Mouse (Mus musculus) yolk sac, embryonic 10.5 days (tissue): Measurements from ENCODE around the gene Xpo4.
"Not testable (repeated sequence)": the region's sequence is repeated elsewhere in the genome, so short reads cannot be mapped to it uniquely, and the experiment has no call there.

Experiments
- DNase-seq: peaks from one replicate; pipeline ENCODE4 v3.0.0-alpha.2; 2017; ENCODE audit warnings: low spot score

Gene Xpo4

GRCm38 (mm10) chr14:57679958-57680535, 14.8 kb upstream of the Xpo4 start:
- peak; percentile 72 for DNase-seq

DNA sequence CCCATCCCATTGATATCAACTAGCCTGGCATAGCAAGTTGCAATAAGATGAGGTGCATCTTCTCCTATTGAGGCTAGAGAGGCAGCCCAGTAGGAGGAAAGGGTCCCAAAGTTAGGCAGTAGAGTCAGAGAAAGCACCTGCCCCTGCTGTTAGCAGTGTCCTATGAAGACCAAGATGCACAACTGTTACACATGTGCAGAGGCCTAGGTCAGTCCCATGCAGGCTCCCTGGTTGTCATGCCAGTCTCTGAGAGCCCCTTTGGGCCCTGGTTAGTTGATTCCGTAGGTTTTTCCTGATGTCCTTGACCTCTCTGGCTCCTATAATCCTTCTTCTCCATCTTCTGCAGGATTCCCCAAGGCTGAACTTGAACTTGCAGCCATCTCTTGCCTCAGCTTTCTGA, 14.3 kb upstream of the Xpo4 start:
- DNase-seq = no peak

- DNase-seq = no peak
Observed at GRCm38 (mm10) chr14:57675481-57675880, 10.3 kb upstream of the Xpo4 start.

DNA sequence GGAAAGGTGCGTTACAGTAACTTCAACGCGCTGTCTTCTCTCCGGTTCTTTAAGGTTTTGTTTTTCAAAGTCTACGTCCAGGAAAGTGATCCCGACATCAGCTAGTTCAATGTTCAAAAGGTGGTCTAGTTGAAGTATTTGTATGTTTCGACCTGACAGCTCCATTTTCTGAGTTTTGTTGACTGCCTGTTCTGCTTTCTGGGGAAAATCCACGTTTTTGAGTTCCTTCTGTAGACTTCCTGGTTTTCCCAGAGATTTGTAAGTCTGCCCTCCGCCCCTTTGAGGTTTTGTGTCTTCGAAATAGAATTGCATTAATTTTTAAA, 359 bp upstream of the Xpo4 start:
- DNase-seq = no peak

DNA sequence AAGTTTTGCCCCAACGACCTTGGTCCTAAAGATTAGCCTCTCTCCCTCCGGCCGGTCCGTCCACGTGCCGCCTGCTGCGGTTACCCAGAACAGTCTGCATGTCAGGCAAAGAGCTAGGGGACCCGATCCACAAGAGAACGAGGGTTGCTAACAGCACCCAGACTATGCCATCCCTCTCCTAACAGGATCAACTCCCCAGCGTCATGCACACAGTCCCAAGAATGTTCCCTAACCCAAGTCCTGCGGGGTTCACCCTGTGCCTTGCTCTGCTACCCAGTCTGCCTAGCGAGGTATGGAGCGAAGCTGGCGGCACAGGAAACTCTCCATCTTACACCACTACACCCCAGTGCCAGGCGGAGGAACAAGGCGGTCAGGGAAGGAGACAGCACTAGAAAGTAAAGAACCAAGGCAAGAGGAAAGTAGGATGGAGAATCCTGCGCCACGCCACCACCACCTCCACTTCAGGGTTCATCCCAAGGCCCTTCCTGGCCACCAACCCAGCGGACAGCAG, 864 bp downstream of the Xpo4 start:
- DNase-seq = peak; percentile 61

DNA sequence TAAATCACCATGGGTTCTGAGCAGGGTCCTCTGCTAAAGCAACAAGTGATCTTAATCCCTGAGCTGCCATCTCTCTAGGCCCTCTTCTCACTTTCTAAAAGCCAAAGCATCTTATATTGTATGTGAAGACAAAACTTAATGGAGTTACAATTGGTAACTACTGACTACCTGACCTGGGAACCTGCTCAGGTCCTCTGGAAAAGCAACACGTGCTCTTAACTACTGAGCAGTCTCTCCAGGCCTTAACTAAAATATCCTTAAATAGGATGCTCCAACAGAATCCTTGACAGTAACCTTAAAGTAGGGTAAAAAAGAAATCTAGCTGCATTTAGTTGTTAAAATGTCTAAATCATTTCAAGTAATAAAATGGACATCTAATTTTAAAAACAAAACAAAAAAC, 1.6 kb downstream of the Xpo4 start:
- no peak for DNase-seq

GRCm38 (mm10) chr14:57658301-57658700, 6.9 kb downstream of the Xpo4 start:
- no peak for DNase-seq

GRCm38 (mm10) chr14:57657500-57657899, 7.7 kb downstream of the Xpo4 start:
- DNase-seq = no peak

GRCm38 (mm10) chr14:57656519-57656918, 8.7 kb downstream of the Xpo4 start:
- not testable (repeated sequence) for DNase-seq

DNA sequence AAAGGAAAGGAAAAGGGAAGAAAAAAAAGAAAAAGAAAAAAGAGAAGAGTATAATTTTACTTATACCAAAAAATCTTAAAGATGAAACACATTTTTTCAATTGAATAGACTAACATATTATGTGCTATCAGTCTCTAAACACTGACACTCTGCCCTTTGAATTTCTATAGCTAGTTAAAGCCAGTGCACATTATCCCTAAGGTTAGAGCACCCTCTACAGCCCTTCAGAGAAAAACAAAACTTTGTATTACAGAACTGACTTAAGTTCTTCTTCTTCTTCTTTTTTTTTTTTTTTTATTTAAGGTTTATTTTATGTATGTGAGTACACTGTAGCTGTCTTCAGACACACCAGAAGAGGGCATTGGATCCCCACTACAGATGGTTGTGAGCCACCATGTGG, 15.7 kb downstream of the Xpo4 start:
- DNase-seq = no peak

DNA sequence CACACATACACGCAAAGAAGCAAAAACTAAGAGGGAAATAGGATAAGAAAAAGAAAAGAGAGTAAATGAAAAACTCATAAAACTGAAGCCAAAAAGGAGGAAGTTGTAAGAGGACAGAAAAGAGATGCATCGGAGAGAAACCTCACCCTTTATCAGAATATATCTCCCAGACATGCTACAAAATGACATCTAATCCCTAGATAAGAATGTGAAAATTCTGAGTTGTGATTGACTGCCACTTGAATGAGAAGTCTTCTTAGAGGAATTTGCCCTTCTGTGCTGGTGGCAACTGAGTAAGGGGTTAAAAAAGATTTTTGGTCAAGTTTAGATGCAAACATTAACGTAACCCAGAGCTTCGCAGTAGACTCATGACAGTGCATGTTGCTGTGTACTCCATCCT, 19.1 kb downstream of the Xpo4 start:
- DNase-seq = no peak

- DNase-seq = no peak
Observed at GRCm38 (mm10) chr14:57639153-57639552, 26.1 kb downstream of the Xpo4 start.

- no peak for DNase-seq
Observed at GRCm38 (mm10) chr14:57634141-57634540, 31.1 kb downstream of the Xpo4 start.

DNA sequence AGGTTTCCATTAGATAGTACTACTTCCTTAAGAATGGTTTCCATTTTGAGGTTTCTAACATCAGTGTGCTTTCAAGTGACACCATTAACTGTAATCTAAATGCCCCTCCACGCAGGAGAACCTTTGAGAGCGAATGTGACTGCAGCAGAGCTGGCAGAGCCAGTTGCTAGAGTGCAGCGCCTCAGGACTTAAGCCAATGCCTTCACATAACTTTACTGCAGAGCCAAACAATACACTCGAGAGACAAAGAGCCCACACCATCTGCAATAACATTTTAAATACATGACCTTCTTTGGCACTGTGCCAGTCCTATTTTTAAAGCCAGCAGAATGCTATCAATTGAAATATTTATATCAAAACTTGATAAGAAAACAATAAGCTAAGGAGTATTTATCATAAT, 35.6 kb downstream of the Xpo4 start:
- no peak for DNase-seq

GRCm38 (mm10) chr14:57622934-57623333, 42.3 kb downstream of the Xpo4 start:
- no peak for DNase-seq

DNA sequence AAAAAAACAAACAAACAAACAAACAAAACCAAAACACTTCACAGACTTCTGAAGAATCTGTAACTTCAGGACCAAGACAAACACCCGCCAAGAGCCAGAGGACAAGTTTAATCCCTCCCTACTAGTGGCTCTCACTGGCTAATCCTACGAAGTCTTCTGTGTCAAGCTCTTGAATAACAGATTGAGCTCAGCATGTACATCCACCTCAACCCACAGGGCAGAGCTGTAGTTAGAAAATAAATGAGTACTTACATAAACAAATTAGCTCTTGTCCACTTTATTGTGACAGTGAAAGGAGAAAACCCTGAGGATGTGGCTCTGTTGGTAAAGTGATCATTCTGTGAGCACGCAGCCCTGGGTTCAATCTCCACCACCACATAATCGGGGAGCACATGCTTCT, 43.5 kb downstream of the Xpo4 start:
- no peak for DNase-seq

DNA sequence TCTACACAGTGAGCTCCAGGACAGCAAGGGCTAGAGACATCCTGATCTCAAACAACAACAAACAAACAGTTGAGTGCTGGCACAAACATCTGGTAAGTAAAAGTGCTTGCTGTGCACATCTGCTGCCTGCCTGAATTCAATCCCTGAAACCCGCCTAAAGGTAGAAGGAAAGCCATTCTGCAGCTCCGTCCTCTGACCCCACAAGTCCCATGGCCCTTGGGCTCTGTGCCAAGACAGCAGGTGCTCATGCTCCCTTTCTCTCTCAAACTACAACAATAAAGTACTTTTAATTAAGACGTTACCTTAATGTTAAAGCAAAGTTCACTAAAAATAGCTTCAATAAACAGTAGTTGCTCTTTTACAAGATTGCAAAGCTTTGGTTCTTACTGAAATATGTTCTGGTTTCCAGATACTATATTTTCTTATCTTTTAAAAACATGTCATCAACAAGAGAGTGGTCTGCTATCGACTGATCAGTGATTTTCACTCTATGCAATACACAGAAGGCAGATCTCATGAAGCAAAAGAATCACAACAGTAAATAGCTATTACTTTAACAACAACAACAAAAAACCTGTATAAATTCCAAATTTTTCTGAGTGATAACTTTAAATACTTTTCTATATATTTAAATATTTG, 44.5 kb downstream of the Xpo4 start:
- DNase-seq = no peak

DNA sequence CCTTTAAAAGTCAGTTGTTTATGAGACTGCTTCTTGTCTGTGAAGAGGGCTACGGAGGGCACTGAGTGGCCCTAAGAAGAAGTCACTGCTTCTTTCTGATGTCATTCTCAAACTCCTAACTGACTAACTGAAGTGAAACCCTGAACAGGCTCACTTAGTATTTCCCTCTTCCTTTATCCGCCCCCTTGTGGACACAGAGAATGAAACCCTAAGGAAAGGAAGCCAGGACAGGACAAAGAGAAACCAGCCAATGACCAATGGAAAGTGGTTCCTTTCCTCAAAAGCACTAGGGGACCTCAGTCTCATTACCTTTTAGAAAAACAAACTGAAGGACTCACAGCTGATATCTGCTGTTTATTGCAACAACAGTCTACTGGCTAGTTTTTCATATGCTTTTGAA, 45.7 kb downstream of the Xpo4 start:
- DNase-seq = no peak

GRCm38 (mm10) chr14:57617675-57618074, 47.6 kb downstream of the Xpo4 start:
- no peak for DNase-seq

- no peak for DNase-seq
Observed at GRCm38 (mm10) chr14:57616339-57616965, 48.8 kb downstream of the Xpo4 start.

DNA sequence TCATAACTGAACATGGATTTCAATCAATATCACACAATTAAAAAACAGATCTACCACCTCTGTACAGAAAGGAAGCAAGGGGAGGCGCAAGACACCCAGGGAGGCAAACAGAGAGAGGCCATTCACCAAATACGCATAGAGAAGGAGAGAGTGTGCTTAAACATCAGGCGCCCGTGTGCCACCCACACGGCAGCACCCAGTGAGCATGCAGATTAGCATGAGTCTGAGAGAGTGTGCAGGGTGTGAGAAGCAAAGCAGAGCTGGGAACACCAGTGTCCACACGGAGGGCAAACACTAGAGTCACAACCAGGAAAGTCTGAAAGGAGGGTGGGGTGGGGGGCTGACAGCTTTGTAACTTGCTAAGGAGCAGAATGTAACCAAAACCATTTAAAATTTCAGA, 49.4 kb downstream of the Xpo4 start:
- DNase-seq = no peak

DNA sequence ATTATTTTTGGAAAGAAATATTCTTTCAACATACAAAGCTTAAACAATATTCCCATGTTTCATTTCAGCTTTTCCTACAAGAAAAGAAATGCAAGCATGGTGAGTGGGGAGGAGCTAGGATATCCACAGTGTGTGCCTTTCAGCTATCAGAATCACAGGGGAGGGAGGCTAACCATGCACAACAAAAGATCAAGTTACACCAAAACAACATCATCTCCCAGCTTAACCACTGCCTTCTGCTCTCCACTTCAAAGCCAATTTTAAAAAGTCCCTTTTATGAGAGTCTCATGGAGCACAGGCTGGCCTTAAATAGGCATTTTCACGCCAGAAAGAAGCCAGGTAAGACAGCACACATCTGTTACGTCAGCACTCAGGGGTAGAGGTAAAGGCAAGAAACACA, 54.2 kb downstream of the Xpo4 start:
- DNase-seq = no peak

- DNase-seq = no peak
Observed at GRCm38 (mm10) chr14:57609816-57610329, 55.4 kb downstream of the Xpo4 start.

DNA sequence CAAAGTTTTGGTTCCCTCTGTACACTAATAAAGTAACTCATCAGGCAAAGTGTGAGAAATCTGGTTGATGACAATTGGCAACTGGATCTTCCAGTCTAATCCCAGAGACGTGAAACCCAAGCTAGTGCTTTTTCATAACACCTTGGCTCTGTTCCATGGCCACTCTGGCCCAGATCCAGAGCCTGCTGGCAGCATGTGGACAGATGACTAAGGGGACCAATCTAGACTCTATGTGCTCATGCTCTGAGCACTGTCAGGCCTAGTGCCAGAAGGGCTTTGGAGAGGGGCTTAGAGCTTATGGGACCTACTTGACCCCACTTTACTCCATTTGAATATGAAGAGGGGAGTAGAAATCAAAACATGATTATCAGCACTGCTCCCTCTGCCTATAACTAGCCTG, 57.7 kb downstream of the Xpo4 start:
- no peak for DNase-seq
